Comparison of ENCODE assay signal across 8 mouse cellular contexts in the genomic region with DNA sequence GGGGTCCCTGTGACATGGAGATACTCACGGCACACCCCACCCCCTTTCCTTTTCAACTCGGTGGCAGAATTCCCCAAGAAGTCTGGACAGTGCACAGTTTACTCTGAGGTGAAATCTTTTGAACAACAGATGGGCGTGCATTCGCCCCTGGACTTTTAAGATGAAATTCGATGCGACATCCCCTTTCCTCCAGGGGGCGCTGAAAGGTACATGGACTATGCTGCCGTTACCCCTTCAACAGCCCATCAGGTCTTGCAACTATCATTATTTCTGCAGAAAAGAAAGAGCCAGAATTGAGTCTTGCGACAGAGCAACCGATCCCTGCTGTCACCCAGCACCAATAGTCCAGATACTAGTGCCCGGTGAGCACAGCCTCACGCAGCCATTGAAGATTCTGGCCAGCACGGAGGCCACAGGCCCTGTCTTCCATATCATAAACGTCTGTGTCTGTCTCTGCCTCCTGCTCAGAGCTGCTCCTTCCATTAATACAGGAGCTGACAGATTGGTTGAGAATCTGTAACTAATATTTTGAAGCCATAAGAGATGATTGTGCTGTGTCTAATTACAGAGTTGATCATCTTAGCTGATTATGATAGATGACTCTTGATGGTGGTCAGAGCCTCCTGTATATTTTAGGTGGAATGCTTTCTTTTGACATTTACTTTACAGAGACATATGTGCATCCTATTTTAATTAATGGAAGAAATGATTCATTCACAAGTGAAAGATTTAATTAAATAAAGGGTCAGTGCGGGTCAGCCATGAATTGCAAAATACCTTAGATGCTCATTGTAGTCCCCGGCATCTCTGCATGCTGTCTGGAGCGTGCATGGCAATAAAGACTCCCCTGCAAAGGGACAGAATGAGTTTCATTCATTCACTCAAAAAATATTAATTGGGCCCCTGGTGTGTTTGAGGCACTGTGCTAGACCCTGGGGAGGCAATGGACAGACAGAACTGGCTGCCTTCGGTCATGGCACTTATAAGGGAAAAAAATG.
A peak's percentile ranks its signal among the peaks of the same experiment; 100 is the strongest.
DNase-seq lines count a peak whose midpoint lies in the region; ATAC-seq and TF ChIP-seq lines count a peak whose summit lies in the region.

No protein-coding gene starts in this region.

- DNase-seq in adrenal gland, postnatal 36 days, result peak; percentile 27 to 54
- peak; percentile 58 for DNase-seq in limb, embryonic 11.5 days (ENCODE audit: low spot score)
- peak; percentile 8 for DNase-seq in retina, postnatal 7 days (ENCODE audit: low read depth, low spot score)
- no peak for DNase-seq in ovary, postnatal 10 days (ENCODE audit: low spot score)

- no peak overlapping the region for H3K4me3 ChIP-seq in intestine, postnatal 0 days (ENCODE audit: low read depth, low read length)
- no peak overlapping the region for H3K4me3 ChIP-seq in intestine, embryonic 16.5 days (ENCODE audit: low read length)
- H3K4me3 ChIP-seq in E14TG2a.4 (replicated peaks; ENCODE audit: low read length), result no peak overlapping the region
- H3K4me3 ChIP-seq in forebrain, embryonic 12.5 days (replicated peaks), result no peak overlapping the region
- H3K4me3 ChIP-seq in limb, embryonic 11.5 days (ENCODE audit: low read depth, low read length), result no peak overlapping the region

- no peak overlapping the region for H3K27ac ChIP-seq in intestine, postnatal 0 days (ENCODE audit: low read depth, low read length)
- H3K27ac ChIP-seq in intestine, embryonic 16.5 days (ENCODE audit: low read length), result no peak overlapping the region
- peak overlapping the region; percentile 42; the same call in 1 of the 2 replicates for H3K27ac ChIP-seq in forebrain, embryonic 12.5 days
- no peak overlapping the region for H3K27ac ChIP-seq in limb, embryonic 11.5 days (replicated peaks; ENCODE audit: low read depth, low read length)

- H3K4me2 ChIP-seq in intestine, postnatal 0 days (replicated peaks; ENCODE audit: low read depth), result no peak overlapping the region
- H3K4me2 ChIP-seq in intestine, embryonic 16.5 days (ENCODE audit: low read depth, low read length), result no peak overlapping the region
- no peak overlapping the region for H3K4me2 ChIP-seq in forebrain, embryonic 12.5 days
- no peak overlapping the region for H3K4me2 ChIP-seq in limb, embryonic 11.5 days (ENCODE audit: low read depth, severe bottlenecking)

- H3K9ac ChIP-seq in intestine, postnatal 0 days (ENCODE audit: low read depth, low read length), result no peak overlapping the region
- H3K9ac ChIP-seq in intestine, embryonic 16.5 days (ENCODE audit: low read depth, low read length), result no peak overlapping the region
- no peak overlapping the region for H3K9ac ChIP-seq in forebrain, embryonic 12.5 days
- no peak overlapping the region for H3K9ac ChIP-seq in limb, embryonic 11.5 days (ENCODE audit: low read length)

- TF ChIP-seq CTCF in intestine, postnatal 0 days (IDR thresholded peaks at IDR 0.05; ENCODE audit: low read depth), result peak; percentile 53
- TF ChIP-seq CTCF in E14TG2a.4 (conservative IDR thresholded peaks at IDR 0.05; ENCODE audit: low read length), result peak; percentile 61

- H3K36me3 ChIP-seq in intestine, postnatal 0 days (ENCODE audit: control insufficient read depth, insufficient read depth), result no peaks in the 10 kb centered on the region
- no peaks in the 10 kb centered on the region for H3K36me3 ChIP-seq in intestine, embryonic 16.5 days (ENCODE audit: control insufficient read depth, insufficient read depth, low read length)
- H3K36me3 ChIP-seq in E14TG2a.4 (ENCODE audit: insufficient read depth, low read length), result no peaks in the 10 kb centered on the region
- no peaks in the 10 kb centered on the region for H3K36me3 ChIP-seq in forebrain, embryonic 12.5 days (replicated peaks)
- H3K36me3 ChIP-seq in limb, embryonic 11.5 days (ENCODE audit: control insufficient read depth, insufficient read depth, low read length), result no peaks in the 10 kb centered on the region

- H3K9me3 ChIP-seq in intestine, postnatal 0 days (ENCODE audit: control insufficient read depth), result no peaks in the 10 kb centered on the region
- H3K9me3 ChIP-seq in intestine, embryonic 16.5 days (ENCODE audit: control insufficient read depth, low read length), result no peaks in the 10 kb centered on the region
- H3K9me3 ChIP-seq in E14TG2a.4 (ENCODE audit: low read length), result no peaks in the 10 kb centered on the region
- no peaks in the 10 kb centered on the region for H3K9me3 ChIP-seq in forebrain, embryonic 12.5 days
- no peaks in the 10 kb centered on the region for H3K9me3 ChIP-seq in limb, embryonic 11.5 days (ENCODE audit: control insufficient read depth, low read length)

- no peaks in the 10 kb centered on the region for H3K4me1 ChIP-seq in intestine, postnatal 0 days (replicated peaks; ENCODE audit: control insufficient read depth, insufficient read depth, low read length)
- H3K4me1 ChIP-seq in intestine, embryonic 16.5 days (ENCODE audit: control insufficient read depth, insufficient read depth, low read length), result no peaks in the 10 kb centered on the region
- H3K4me1 ChIP-seq in E14TG2a.4 (replicated peaks; ENCODE audit: low read depth, low read length), result 0 out of 2 replicates have a peak, but pooled peaks cover 3% of the 10 kb centered on the region
- no peaks in the 10 kb centered on the region for H3K4me1 ChIP-seq in forebrain, embryonic 12.5 days
- no peaks in the 10 kb centered on the region for H3K4me1 ChIP-seq in limb, embryonic 11.5 days (ENCODE audit: control insufficient read depth, insufficient read depth, low read length)

- no peak for ATAC-seq in intestine, postnatal 0 days
- ATAC-seq in intestine, embryonic 16.5 days, result no peak
- peak; percentile 46; the same call in 1 of the 2 replicates for ATAC-seq in forebrain, embryonic 12.5 days (ENCODE audit: low FRiP score)
- no peak for ATAC-seq in limb, embryonic 11.5 days (ENCODE audit: insufficient number of reproducible peaks, low FRiP score, low TSS enrichment, low read depth)

- 63% methylated on average over 18 of the region's 18 CpGs for WGBS in intestine, postnatal 0 days
- WGBS in intestine, embryonic 16.5 days, result 57% methylated on average over 18 of the region's 18 CpGs
- 48% methylated on average over 18 of the region's 18 CpGs for WGBS in forebrain, embryonic 12.5 days
- WGBS in limb, embryonic 11.5 days, result 55% methylated on average over 18 of the region's 18 CpGs

- H3K27me3 ChIP-seq in intestine, postnatal 0 days (replicated peaks; ENCODE audit: control insufficient read depth, insufficient read depth, low read length), result no peaks in the 10 kb centered on the region
- H3K27me3 ChIP-seq in intestine, embryonic 16.5 days (replicated peaks; ENCODE audit: control insufficient read depth, insufficient read depth, low read length), result no peaks in the 10 kb centered on the region
- no peaks in the 10 kb centered on the region for H3K27me3 ChIP-seq in E14TG2a.4 (ENCODE audit: insufficient read depth, low read length)
- H3K27me3 ChIP-seq in forebrain, embryonic 12.5 days, result no peaks in the 10 kb centered on the region
- no peaks in the 10 kb centered on the region for H3K27me3 ChIP-seq in limb, embryonic 11.5 days (ENCODE audit: control insufficient read depth, insufficient read depth, low read length)
